Mouse (Mus musculus) CD4-positive, CD25-positive, alpha-beta regulatory T cell, adult 4 months (primary cell): ENCODE measurements around the gene Fstl4. TPM values are rescaled to one million over a fixed set of nuclear protein-coding genes. Genes with fewer than 3 reads are reported as not detected.

Experiments
- ATAC-seq: one replicate; pipeline ENCODE4 v1.8.0; 2017
- polyA plus RNA-seq, 2 experiments: library from polyadenylated mRNA; unstranded; fragments of 100-300 nt; shearing (Covaris generic); gene quantifications; one replicate each; pipeline ENCODE4 v1.2.1; 2017

Fstl4 gene
- polyA plus RNA-seq, 2 experiments from 2014 or later = not detected

- no peak for ATAC-seq
These were observed 327.2 kb downstream of the Fstl4 start for GRCm38 (mm10) chr11:53091596-53091995.

- ATAC-seq = peak; percentile 58
These were observed 332.4 kb downstream of the Fstl4 start for GRCm38 (mm10) chr11:53096871-53097270.

GRCm38 (mm10) chr11:53097331-53097730, 332.9 kb downstream of the Fstl4 start:
- no peak for ATAC-seq

GRCm38 (mm10) chr11:53097870-53098269, 333.4 kb downstream of the Fstl4 start:
- no peak for ATAC-seq

GRCm38 (mm10) chr11:53098780-53099198, 334.4 kb downstream of the Fstl4 start:
- no peak for ATAC-seq

GRCm38 (mm10) chr11:53099322-53099721, 334.9 kb downstream of the Fstl4 start:
- no peak for ATAC-seq

- ATAC-seq = no peak
These were observed 337.3 kb downstream of the Fstl4 start for GRCm38 (mm10) chr11:53101732-53102131.

- no peak for ATAC-seq
These were observed 339.3 kb downstream of the Fstl4 start for GRCm38 (mm10) chr11:53103601-53104325.

- ATAC-seq = no peak
These were observed 343.3 kb downstream of the Fstl4 start for GRCm38 (mm10) chr11:53107706-53108105.

- no peak for ATAC-seq
These were observed 344.4 kb downstream of the Fstl4 start for GRCm38 (mm10) chr11:53108798-53109197.

- no peak for ATAC-seq
These were observed 345.4 kb downstream of the Fstl4 start for GRCm38 (mm10) chr11:53109701-53110467.

- no peak for ATAC-seq
These were observed 351.3 kb downstream of the Fstl4 start for GRCm38 (mm10) chr11:53115711-53116110.

- ATAC-seq = no peak
These were observed 351.9 kb downstream of the Fstl4 start for GRCm38 (mm10) chr11:53116356-53116755.

- no peak for ATAC-seq
These were observed 354.0 kb downstream of the Fstl4 start for GRCm38 (mm10) chr11:53118226-53118965.

GRCm38 (mm10) chr11:53119966-53120365, 355.5 kb downstream of the Fstl4 start:
- no peak for ATAC-seq

- no peak for ATAC-seq
These were observed 356.8 kb downstream of the Fstl4 start for GRCm38 (mm10) chr11:53121208-53121607.

- ATAC-seq = no peak
These were observed 360.4 kb downstream of the Fstl4 start for GRCm38 (mm10) chr11:53124799-53125198.

- ATAC-seq = no peak
These were observed 362.2 kb downstream of the Fstl4 start for GRCm38 (mm10) chr11:53126660-53127059.

GRCm38 (mm10) chr11:53128661-53129060, 364.2 kb downstream of the Fstl4 start:
- peak; percentile 78 for ATAC-seq

- ATAC-seq = peak; percentile 34
These were observed 368.1 kb downstream of the Fstl4 start for GRCm38 (mm10) chr11:53132406-53133035.

- no peak for ATAC-seq
These were observed 371.9 kb downstream of the Fstl4 start for GRCm38 (mm10) chr11:53136371-53136770.

- ATAC-seq = no peak
These were observed 372.9 kb downstream of the Fstl4 start for GRCm38 (mm10) chr11:53137381-53137780.

GRCm38 (mm10) chr11:53138212-53138611, 373.8 kb downstream of the Fstl4 start:
- no peak for ATAC-seq
